Mouse (Mus musculus): ENCODE measurements at regions not wholly inside any gene's neighbourhood (a gene's known extent, or its start where the extent isn't known, plus 50 kb on each side); places are given as distances from the start of the nearest gene placed in this dataset.

- no peaks in the 10 kb centered on the region; the same call in 1 of the 2 replicates for H3K4me1 ChIP-seq (ENCODE audit: control insufficient read depth, insufficient read depth, low read length)
- DNase-seq = no peak
- 87% methylated on average over 6 of the region's 6 CpGs for WGBS
- no peak overlapping the region for H3K4me3 ChIP-seq (replicated peaks; ENCODE audit: extremely low read depth, low read depth, low read length)
- no peak for TF ChIP-seq POLR2A (IDR thresholded peaks at IDR 0.05; ENCODE audit: borderline replicate concordance, extremely low read depth, low read depth, low read length)
- TF ChIP-seq CTCF (IDR thresholded peaks at IDR 0.05; ENCODE audit: insufficient read depth, low read length) = no peak
Observed at GRCm38 (mm10) chr15:59225637-59226036, 336.5 kb downstream of the Gm49356 start.

- TF ChIP-seq CTCF (IDR thresholded peaks at IDR 0.05; ENCODE audit: insufficient read depth, low read length) (no peak), POLR2A (IDR thresholded peaks at IDR 0.05; ENCODE audit: borderline replicate concordance, extremely low read depth, low read depth, low read length) (no peak)
- WGBS = 81% methylated on average over 3 of the region's 3 CpGs
- no peak overlapping the region for H3K4me3 ChIP-seq (replicated peaks; ENCODE audit: extremely low read depth, low read depth, low read length)
- no peaks in the 10 kb centered on the region; the same call in 1 of the 2 replicates for H3K4me1 ChIP-seq (ENCODE audit: control insufficient read depth, insufficient read depth, low read length)
- DNase-seq = no peak
Observed at GRCm38 (mm10) chr15:59227293-59227692, 338.2 kb downstream of the Gm49356 start.

GRCm38 (mm10) chr15:59230536-59230935 lies 341.4 kb downstream of the Gm49356 start:
- Histone ChIP-seq H3K4me1 (ENCODE audit: control insufficient read depth, insufficient read depth, low read length) (no peaks in the 10 kb centered on the region), H3K4me3 (replicated peaks; ENCODE audit: extremely low read depth, low read depth, low read length) (no peak overlapping the region)
- TF ChIP-seq CTCF (IDR thresholded peaks at IDR 0.05; ENCODE audit: insufficient read depth, low read length) = no peak
- TF ChIP-seq POLR2A (IDR thresholded peaks at IDR 0.05; ENCODE audit: borderline replicate concordance, extremely low read depth, low read depth, low read length) = no peak
- no peak for DNase-seq

- no peak overlapping the region for H3K4me3 ChIP-seq (replicated peaks; ENCODE audit: extremely low read depth, low read depth, low read length)
- no peak for TF ChIP-seq POLR2A (IDR thresholded peaks at IDR 0.05; ENCODE audit: borderline replicate concordance, extremely low read depth, low read depth, low read length)
- 72% methylated on average over 1 of the region's 1 CpGs for WGBS
- H3K4me1 ChIP-seq (ENCODE audit: control insufficient read depth, insufficient read depth, low read length) = no peaks in the 10 kb centered on the region
- DNase-seq = no peak
Observed at GRCm38 (mm10) chr15:59231703-59232102, 342.6 kb downstream of the Gm49356 start.

- no peak for DNase-seq
Observed at GRCm38 (mm10) chr15:59232290-59232689, 343.2 kb downstream of the Gm49356 start.

GRCm38 (mm10) chr15:59237446-59238161 lies 348.5 kb downstream of the Gm49356 start:
- no peak for TF ChIP-seq POLR2A (IDR thresholded peaks at IDR 0.05; ENCODE audit: borderline replicate concordance, extremely low read depth, low read depth, low read length)
- TF ChIP-seq CTCF (IDR thresholded peaks at IDR 0.05; ENCODE audit: insufficient read depth, low read length) = no peak
- 70% methylated on average over 6 of the region's 6 CpGs for WGBS
- Histone ChIP-seq H3K4me1 (ENCODE audit: control insufficient read depth, insufficient read depth, low read length) (no peaks in the 10 kb centered on the region), H3K4me3 (replicated peaks; ENCODE audit: extremely low read depth, low read depth, low read length) (no peak overlapping the region)
- no peak for DNase-seq

More at GRCm38 (mm10) chr15:59232290-59232689, 343.2 kb downstream of the Gm49356 start:
- Histone ChIP-seq H3K4me3 (replicated peaks; ENCODE audit: extremely low read depth, low read depth, low read length) (no peak overlapping the region), H3K4me1 (ENCODE audit: control insufficient read depth, insufficient read depth, low read length) (no peaks in the 10 kb centered on the region)
- 79% methylated on average over 5 of the region's 5 CpGs for WGBS
- TF ChIP-seq CTCF (IDR thresholded peaks at IDR 0.05; ENCODE audit: insufficient read depth, low read length) = no peak
- TF ChIP-seq POLR2A (IDR thresholded peaks at IDR 0.05; ENCODE audit: borderline replicate concordance, extremely low read depth, low read depth, low read length) = no peak

- Histone ChIP-seq H3K4me1 (ENCODE audit: control insufficient read depth, insufficient read depth, low read length) (peaks cover 3% of the 10 kb centered on the region), H3K4me3 (replicated peaks; ENCODE audit: extremely low read depth, low read depth, low read length) (no peak overlapping the region)
- 90% methylated on average over 7 of the region's 7 CpGs for WGBS
- TF ChIP-seq CTCF (IDR thresholded peaks at IDR 0.05; ENCODE audit: insufficient read depth, low read length) = no peak
- no peak for TF ChIP-seq POLR2A (IDR thresholded peaks at IDR 0.05; ENCODE audit: borderline replicate concordance, extremely low read depth, low read depth, low read length)
- DNase-seq = no peak
Observed at GRCm38 (mm10) chr15:59241752-59242151, 352.7 kb downstream of the Gm49356 start.

GRCm38 (mm10) chr15:59245927-59246649 lies 357.0 kb downstream of the Gm49356 start:
- Histone ChIP-seq H3K4me3 (replicated peaks; ENCODE audit: extremely low read depth, low read depth, low read length) (no peak overlapping the region), H3K4me1 (ENCODE audit: control insufficient read depth, insufficient read depth, low read length) (peaks cover 19% of the 10 kb centered on the region)
- no peak for TF ChIP-seq CTCF (IDR thresholded peaks at IDR 0.05; ENCODE audit: insufficient read depth, low read length)
- TF ChIP-seq POLR2A (IDR thresholded peaks at IDR 0.05; ENCODE audit: borderline replicate concordance, extremely low read depth, low read depth, low read length) = no peak
- DNase-seq = peak; percentile 26
- 26% methylated on average over 4 of the region's 4 CpGs for WGBS

GRCm38 (mm10) chr15:59248477-59249260 lies 359.6 kb downstream of the Gm49356 start:
- Histone ChIP-seq H3K4me1 (ENCODE audit: control insufficient read depth, insufficient read depth, low read length) (peaks cover 19% of the 10 kb centered on the region), H3K4me3 (replicated peaks; ENCODE audit: extremely low read depth, low read depth, low read length) (no peak overlapping the region)
- no peak for TF ChIP-seq CTCF (IDR thresholded peaks at IDR 0.05; ENCODE audit: insufficient read depth, low read length)
- no peak for DNase-seq
- WGBS = 44% methylated on average over 12 of the region's 12 CpGs

Measured in lung, adult 2 months (tissue).